Mouse (Mus musculus) liver, embryonic 14.5 days (tissue): Measurements from ENCODE around the gene Nfasc. TPM values are rescaled to one million over a fixed set of nuclear protein-coding genes. Genes with fewer than 3 reads are reported as not detected.

Source experiments
- ATAC-seq: fragments of 200-750 bp; cut with Nextera tagmentation; 2 replicates; pipeline ENCODE4 v1.8.0; 2017; ENCODE audit warnings: moderate number of reproducible peaks, mild to moderate bottlenecking, moderate library complexity; ENCODE audit not compliant: insufficient read depth
- DNase-seq, 3 experiments: peaks; one replicate each; pipeline ENCODE4 v3.0.0-alpha.2; 2012 to 2013; ENCODE audit warnings: low read depth in 3 of 3, low spot score in 3 of 3
- H3K27ac ChIP-seq: fragments of 300-500 bp; sonication (generic); 2 replicates; pipeline ENCODE4 v1.5.1; 2014; ENCODE audit warnings: moderate library complexity, mild to moderate bottlenecking, control low read depth, inconsistent platforms
- H3K27me3 ChIP-seq: fragments of 300-500 bp; sonication (generic); 2 replicates; pipeline ENCODE4 v1.6.1; 2014; ENCODE audit warnings: mild to moderate bottlenecking, low read length, moderate library complexity; ENCODE audit not compliant: control insufficient read depth, insufficient read depth
- H3K36me3 ChIP-seq: fragments of 300-500 bp; sonication (generic); replicated peaks from 2 replicates; pipeline ENCODE4 v1.6.1; 2014; ENCODE audit warnings: low read depth; ENCODE audit not compliant: control insufficient read depth, insufficient read depth
- H3K4me1 ChIP-seq, 2 experiments: fragments of 200-500 bp in 1 of 2; fragments of 300-500 bp in 1 of 2; sonication (generic) in 1 of 2; replicated peaks; 2 replicates each; pipeline ENCODE4 v1.6.1; 2012 to 2014; ENCODE audit warnings: antibody characterized with exemption in 1 of 2, inconsistent platforms in 1 of 2, low read length in 1 of 2; ENCODE audit not compliant: control insufficient read depth in 2 of 2, insufficient read depth in 2 of 2
- H3K4me2 ChIP-seq: fragments of 300-500 bp; sonication (generic); 2 replicates; pipeline ENCODE4 v1.6.1; 2014; ENCODE audit warnings: low read depth, mild to moderate bottlenecking, control low read depth, moderate library complexity
- H3K4me3 ChIP-seq, 2 experiments: fragments of 200-500 bp in 1 of 2; fragments of 300-500 bp in 1 of 2; sonication (generic) in 1 of 2; 2 replicates each; pipeline ENCODE4 v1.5.1; 2012 to 2014; ENCODE audit warnings: low read depth in 2 of 2, low read length in 2 of 2, mild to moderate bottlenecking in 2 of 2, control low read depth in 1 of 2, inconsistent platforms in 1 of 2, moderate library complexity in 1 of 2; ENCODE audit not compliant: insufficient read depth in 1 of 2
- H3K9ac ChIP-seq: fragments of 300-500 bp; sonication (generic); replicated peaks from 2 replicates; pipeline ENCODE4 v1.6.1; 2014; ENCODE audit warnings: mild to moderate bottlenecking, control low read depth, moderate library complexity
- H3K9me3 ChIP-seq: fragments of 300-500 bp; sonication (generic); 2 replicates; pipeline ENCODE4 v1.6.1; 2016; ENCODE audit warnings: low read length, mixed read lengths; ENCODE audit not compliant: control insufficient read depth
- CTCF ChIP-seq: IDR thresholded peaks from 2 replicates; pipeline ENCODE4 v1.5.1; 2016; ENCODE audit warnings: antibody characterized with exemption, low read depth, control low read depth
- EP300 ChIP-seq: IDR thresholded peaks from 2 replicates; pipeline ENCODE4 v1.6.1; 2016; ENCODE audit warnings: antibody characterized with exemption, low read depth
- WGBS: fragments of 180-500 bp; shearing (Covaris S2); extraction: QIAGEN DNeasy Blood & Tissue Kit; methylation state at CpG from one replicate; pipeline ENCODE4 v1.1.7; 2014; ENCODE audit not compliant: insufficient replicate concordance; 5-methylcytosine and 5-hydroxymethylcytosine counted together
- polyA plus RNA-seq, 2 experiments: library from polyadenylated mRNA; depleted of rRNA in 1 of 2; stranded (reverse) in 1 of 2; unstranded in 1 of 2; fragments of >200 nt; fragmentation: Nextera tagmentation in 1 of 2; extraction: Ambion mirVana in 1 of 2; gene quantifications; 2 replicates each; pipeline versions ENCODE4 v1.2.1 to v1.2.3; 2012 to 2014

Nfasc gene
- polyA plus RNA-seq, 2 experiments = 0.01 to 0.05 TPM

GRCm38 (mm10) chr1:132530631-132531191, 210.9 kb downstream of the Nfasc start:
- Histone ChIP-seq H3K36me3 (no peaks in the 10 kb centered on the region), H3K4me1 (no peaks in the 10 kb centered on the region), H3K9me3 (no peaks in the 10 kb centered on the region), H3K4me2 (no peak overlapping the region), H3K4me3 (no peak overlapping the region), H3K27me3 (peaks cover 4% of the 10 kb centered on the region; the same call in 1 of the 2 replicates), H3K9ac (no peak overlapping the region), H3K27ac (no peak overlapping the region)
- ATAC-seq = no peak
- 15% methylated on average over 5 of the region's 5 CpGs for WGBS
- no peak for DNase-seq
- TF ChIP-seq CTCF = no peak
- TF ChIP-seq EP300 = no peak

GRCm38 (mm10) chr1:132528647-132529334, 212.8 kb downstream of the Nfasc start:
- Histone ChIP-seq H3K36me3 (no peaks in the 10 kb centered on the region), H3K4me3 (no peak overlapping the region), H3K9me3 (no peaks in the 10 kb centered on the region), H3K9ac (no peak overlapping the region), H3K4me2 (no peak overlapping the region), H3K27ac (no peak overlapping the region), H3K27me3 (no peaks in the 10 kb centered on the region), H3K4me1 (no peaks in the 10 kb centered on the region)
- DNase-seq (no peak), ATAC-seq (no peak)
- TF ChIP-seq CTCF (no peak), EP300 (no peak)
- WGBS = 65% methylated on average over 19 of the region's 19 CpGs

GRCm38 (mm10) chr1:132528071-132528470, 213.5 kb downstream of the Nfasc start:
- H3K4me1 ChIP-seq = no peaks in the 10 kb centered on the region
- no peak overlapping the region for H3K4me3 ChIP-seq
- DNase-seq = no peak
- no peaks in the 10 kb centered on the region for H3K36me3 ChIP-seq
- TF ChIP-seq EP300 (no peak), CTCF (no peak)
- no peak overlapping the region for H3K4me2 ChIP-seq
- no peaks in the 10 kb centered on the region for H3K27me3 ChIP-seq
- WGBS = 76% methylated on average over 13 of the region's 13 CpGs
- H3K27ac ChIP-seq = no peak overlapping the region
- H3K9ac ChIP-seq = no peak overlapping the region
- no peaks in the 10 kb centered on the region for H3K9me3 ChIP-seq
- no peak for ATAC-seq

GRCm38 (mm10) chr1:132525832-132526231, 215.8 kb downstream of the Nfasc start:
- Histone ChIP-seq H3K27ac (no peak overlapping the region), H3K4me3 (no peak overlapping the region), H3K4me1 (no peaks in the 10 kb centered on the region), H3K9ac (no peak overlapping the region), H3K27me3 (no peaks in the 10 kb centered on the region), H3K4me2 (no peak overlapping the region), H3K9me3 (no peaks in the 10 kb centered on the region), H3K36me3 (no peaks in the 10 kb centered on the region)
- DNase-seq = peak; percentile 17 to 32 (median 18)
- no peak for ATAC-seq
- WGBS = 10% methylated on average over 10 of the region's 10 CpGs
- TF ChIP-seq CTCF (peak; percentile 83), EP300 (no peak)

GRCm38 (mm10) chr1:132523920-132524319, 217.7 kb downstream of the Nfasc start:
- no peak overlapping the region for H3K27ac ChIP-seq
- no peak overlapping the region for H3K4me3 ChIP-seq
- H3K9ac ChIP-seq = no peak overlapping the region
- ATAC-seq (no peak), DNase-seq (peak in 2 of 3 experiments; percentile 17 to 24)
- H3K4me2 ChIP-seq = no peak overlapping the region
- whole genome bisulfite sequencing = 20% methylated on average over 4 of the region's 4 CpGs
- no peaks in the 10 kb centered on the region for H3K9me3 ChIP-seq
- no peaks in the 10 kb centered on the region for H3K27me3 ChIP-seq
- TF ChIP-seq CTCF = peak; percentile 83
- no peak for TF ChIP-seq EP300
- H3K4me1 ChIP-seq = no peaks in the 10 kb centered on the region
- no peaks in the 10 kb centered on the region for H3K36me3 ChIP-seq
